Mouse (Mus musculus): ENCODE data around the gene Hoxb1.

Hoxb1 gene

DNA sequence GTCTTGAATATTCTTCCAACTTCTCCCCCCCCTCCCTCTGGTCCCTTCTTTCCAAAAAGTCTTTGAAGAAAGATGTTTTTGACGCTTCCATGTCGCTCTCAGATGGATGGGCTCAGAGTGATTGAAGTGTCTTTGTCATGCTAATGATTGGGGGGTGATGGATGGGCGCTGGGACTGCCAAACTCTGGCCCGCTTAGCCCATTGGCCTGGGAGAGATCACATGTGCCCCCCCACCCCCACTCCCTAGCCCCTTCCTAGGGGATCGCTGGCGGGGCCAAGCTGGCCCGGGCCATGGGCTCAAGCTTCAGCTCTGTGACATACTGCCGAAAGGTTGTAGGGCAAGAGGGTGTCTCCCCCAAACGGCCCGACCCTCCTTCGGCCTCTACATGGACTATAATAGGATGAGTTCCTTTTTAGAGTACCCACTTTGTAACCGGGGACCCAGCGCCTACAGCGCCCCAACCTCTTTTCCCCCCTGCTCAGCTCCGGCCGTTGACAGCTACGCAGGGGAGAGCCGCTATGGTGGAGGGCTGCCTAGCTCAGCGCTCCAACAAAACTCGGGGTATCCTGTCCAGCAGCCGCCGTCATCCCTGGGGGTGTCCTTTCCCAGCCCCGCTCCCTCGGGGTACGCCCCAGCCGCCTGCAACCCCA is at the start of gene Hoxb1:
TSS of gene Hoxb1 (plus strand) at position 312 of the 651 bp plus-strand sequence.
- DNase-seq (ENCODE audit: extremely low read depth, low read depth, low spot score), result no peak

DNA sequence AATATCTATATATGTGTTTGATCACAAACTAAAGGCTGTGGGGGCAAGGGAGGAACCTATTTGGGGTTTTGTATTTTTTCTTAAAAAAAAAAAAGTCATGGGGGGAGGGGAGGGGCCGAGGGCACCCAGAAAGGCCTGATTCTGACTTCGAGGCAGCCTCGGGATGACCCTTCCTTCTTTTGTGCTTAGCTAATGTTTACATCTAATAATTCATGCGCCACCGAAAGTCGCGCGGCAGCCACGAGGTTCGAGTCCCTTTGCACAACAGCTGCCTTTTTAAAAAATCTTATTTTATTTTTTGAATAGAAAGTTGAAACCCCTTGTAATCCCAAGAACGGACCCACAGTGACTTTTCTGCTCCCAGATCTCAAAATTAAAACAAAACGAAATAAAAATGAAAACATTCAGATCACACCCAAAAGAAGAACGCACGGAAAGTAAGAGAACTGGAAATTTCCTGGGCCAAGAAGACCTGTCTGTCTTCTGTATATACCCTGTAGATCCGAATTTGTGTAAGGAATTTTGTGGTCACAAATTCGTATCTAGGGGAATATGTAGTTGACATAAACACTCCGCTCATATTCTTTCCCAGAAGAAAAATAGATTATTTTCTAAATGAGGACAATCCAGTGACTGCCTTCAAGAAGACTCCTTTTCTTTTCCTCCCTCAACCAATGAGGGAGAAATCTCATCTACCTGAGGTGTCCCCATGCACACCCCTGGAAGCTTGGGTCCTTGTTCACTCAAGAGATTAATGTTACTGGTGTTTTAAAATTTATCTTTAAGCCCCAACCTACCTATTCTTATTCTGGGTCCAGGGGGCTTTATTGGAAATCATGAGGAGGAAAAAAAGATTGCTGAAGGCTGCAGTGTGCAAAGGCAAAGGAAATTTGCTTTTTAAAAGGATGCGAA is 48.6 kb upstream of the Hoxb1 start:
- no peak for DNase-seq (ENCODE audit: extremely low read depth, low read depth, low spot score)

DNA sequence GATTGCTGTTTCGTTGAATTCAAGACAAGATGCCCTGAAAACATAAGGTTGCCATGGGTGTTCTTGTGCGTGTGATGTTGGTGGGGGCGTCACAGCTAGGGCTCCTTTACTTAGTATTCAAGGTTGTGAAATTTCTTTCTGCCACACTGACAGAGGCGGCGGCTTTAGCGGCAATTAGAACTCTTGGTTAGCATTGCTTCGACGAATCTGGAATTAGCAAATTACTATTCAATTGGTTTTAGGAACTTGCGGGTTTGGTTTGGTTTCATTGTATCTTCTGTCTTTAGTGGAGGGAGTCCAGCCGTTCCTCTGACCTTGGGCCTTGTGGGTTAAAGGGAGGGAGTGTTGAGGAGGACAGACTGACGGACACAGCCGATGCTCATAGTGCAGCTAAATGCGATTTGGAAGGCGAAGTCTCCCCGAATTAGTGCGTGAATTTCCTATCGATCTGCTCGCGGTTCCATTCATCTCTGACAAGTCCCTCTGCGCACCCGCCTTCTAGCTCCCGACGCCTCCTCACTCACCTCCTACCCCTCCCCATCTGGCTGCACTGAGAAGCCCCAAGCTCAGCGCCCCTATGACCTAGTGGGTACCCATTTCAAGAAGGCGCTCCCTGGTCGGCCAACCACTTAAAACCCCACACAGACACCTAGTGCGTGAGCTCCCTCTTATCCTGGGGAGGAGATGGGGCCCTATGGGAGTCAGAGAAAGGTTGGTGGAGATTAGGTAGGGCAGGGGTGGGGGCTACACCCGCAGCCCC is 47.8 kb upstream of the Hoxb1 start, which contains the start of gene Hoxb4:
TSS of gene Hoxb4 (plus strand) at position 660 of the 760 bp plus-strand sequence.
- DNase-seq (ENCODE audit: extremely low read depth, low read depth, low spot score), result no peak

DNA sequence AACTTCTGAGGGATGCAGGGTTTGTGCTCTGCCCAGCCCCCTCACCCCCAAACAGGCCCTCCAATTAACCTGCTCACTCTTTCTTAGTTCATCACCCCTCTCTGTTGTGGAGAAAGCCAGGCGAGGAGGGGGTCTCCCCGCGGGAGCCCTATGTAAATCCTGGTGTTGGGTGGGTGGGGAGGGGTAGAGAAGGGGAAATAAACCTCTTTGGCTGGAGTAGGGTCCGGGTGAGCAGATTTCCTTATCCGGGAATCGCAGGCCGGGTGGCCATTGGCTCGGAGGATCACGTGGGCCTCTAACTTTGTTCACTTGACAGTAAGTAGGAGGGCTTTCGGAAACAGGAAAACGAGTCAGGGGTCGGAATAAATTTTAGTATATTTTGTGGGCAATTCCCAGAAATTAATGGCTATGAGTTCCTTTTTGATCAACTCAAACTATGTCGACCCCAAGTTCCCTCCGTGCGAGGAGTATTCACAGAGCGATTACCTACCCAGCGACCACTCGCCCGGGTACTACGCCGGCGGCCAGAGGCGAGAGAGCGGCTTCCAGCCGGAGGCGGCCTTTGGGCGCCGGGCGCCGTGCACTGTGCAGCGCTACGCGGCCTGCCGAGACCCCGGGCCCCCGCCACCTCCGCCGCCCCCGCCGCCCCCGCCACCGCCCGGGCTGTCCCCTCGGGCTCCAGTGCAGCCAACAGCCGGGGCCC is 47.0 kb upstream of the Hoxb1 start:
- DNase-seq (ENCODE audit: extremely low read depth, low read depth, low spot score), result no peak

DNA sequence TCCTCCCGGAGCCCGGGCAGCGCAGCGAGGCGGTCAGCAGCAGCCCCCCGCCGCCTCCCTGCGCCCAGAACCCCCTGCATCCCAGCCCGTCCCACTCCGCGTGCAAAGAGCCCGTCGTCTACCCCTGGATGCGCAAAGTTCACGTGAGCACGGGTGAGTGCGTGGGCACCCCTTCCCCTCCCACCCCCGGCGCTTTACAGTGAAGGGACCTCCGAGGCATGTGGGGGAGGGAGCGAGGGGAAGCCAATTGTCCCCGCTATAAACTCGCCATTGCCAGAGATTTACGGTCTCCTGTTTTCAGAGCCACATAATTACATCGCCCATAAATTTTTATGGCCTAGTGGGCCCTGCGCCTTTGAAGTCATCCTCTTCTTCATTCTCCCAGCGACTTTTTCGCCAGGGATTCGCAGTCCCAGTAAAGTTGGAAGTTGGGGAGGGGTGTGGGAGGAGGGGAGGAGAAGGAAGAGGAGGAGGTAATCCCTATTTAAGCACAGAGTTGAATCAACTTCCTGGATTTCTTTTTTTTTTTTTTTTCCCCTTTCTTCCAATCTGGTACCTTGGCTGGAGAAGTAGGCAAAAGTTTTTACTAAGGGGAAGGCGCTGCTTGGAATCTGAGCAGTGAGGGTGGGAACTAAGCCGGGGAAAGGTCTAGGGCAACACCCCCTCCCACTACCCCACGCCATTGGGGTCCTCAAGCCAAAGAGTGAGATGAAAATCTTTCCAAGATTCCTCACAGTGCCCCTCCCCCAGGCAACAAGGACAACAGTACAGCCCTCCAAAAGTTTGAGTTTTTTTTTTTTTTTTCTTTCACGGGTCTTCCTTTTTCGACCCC is 46.3 kb upstream of the Hoxb1 start:
- DNase-seq (ENCODE audit: extremely low read depth, low read depth, low spot score), result no peak

DNA sequence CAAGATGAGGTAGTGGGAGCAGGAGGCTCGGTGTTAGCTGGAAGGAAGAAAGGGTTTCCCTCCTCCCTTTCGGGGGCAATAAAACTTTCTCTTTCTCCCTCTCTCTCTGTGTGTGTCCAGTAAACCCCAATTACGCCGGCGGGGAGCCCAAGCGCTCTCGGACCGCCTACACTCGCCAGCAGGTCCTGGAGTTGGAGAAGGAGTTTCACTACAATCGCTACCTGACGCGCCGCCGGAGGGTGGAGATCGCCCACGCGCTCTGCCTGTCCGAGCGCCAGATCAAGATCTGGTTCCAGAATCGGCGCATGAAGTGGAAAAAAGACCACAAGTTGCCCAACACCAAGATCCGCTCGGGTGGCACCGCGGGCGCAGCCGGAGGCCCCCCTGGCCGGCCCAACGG is 45.6 kb upstream of the Hoxb1 start:
- DNase-seq (ENCODE audit: extremely low read depth, low read depth, low spot score), result no peak

DNA sequence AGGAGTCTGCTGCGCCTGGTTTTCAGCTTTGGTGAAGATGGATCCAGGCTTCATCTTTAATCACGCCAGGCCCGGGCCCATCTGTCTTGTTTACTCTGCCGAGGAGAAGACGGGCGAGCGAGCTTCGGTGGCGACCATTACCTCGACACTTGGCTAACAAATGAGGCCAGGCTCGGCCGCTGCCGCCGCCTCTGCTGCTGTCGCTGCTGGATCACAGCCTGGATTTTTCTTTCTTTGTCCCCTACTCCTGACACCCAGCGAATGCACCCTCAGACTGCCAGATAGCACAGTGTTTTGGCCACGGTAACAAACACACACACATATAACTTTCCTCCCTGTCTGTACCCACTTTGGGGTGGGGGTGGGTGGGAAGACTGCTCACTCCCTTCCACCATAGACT is 44.9 kb upstream of the Hoxb1 start:
- DNase-seq (ENCODE audit: extremely low read depth, low read depth, low spot score), result no peak

DNA sequence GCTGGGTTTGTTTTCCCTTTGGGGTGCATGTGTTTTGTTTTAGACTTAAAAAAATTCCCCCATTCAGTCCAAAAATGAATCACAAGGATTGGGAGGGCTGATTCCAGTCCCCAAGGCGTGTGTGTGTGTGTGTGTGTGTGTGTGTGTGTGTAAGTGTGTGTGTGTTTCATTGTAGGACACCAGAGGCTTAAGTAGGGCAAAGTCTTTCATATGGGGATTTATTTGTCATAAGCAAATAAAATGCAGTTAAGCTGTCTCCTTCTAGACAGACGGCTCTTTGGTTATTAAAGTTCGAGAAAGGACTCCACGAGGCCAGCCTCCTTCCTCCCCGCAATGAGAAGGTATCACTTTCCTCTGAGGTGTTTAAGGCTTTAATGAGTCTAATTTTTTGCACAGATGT is 43.7 kb upstream of the Hoxb1 start:
- no peak for DNase-seq (ENCODE audit: extremely low read depth, low read depth, low spot score)

DNA sequence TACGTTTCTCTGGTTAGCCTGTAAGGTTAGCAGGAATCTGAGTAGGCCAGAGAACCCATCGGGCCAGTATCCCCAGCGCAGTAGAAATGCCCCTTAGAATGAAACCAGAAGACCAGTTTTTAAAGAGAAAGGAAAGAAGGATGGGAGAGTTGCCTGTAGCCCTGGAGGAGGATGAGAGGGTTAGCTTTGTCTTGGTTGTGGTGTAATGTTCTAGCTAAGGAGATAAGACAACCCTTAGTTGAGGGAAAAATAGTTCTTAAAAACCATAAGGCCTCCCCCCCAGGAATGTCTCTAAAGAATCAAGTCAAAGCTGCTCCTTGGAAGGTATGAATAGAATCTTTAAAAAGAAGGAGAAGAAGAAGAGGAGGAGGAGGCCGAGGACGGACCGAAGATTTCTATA is 42.8 kb upstream of the Hoxb1 start:
- DNase-seq (ENCODE audit: extremely low read depth, low read depth, low spot score), result no peak

DNA sequence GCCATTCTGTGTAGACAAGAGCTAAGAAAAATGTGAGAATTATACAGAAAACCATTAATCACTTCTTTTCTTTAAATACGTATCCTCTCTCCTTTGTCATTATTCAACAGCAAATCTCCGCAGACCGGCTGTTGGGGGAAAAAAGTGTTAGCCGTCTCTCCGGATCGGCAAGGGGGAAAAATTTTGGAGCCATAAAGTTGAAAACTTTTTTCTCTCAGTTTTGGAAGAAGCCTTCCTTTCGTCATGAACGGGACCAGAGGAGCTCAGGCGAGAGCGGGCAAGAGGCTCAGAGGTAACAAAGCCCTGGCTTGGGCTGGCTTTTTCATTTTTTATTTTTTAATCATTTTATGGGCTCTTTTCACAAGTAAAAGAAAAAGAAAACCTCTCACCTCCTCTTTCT is 42.4 kb upstream of the Hoxb1 start, which contains the start of gene Hoxb3:
TSS of gene Hoxb3 (plus strand) at position 173 of the 400 bp plus-strand sequence.
- DNase-seq (ENCODE audit: extremely low read depth, low read depth, low spot score), result no peak

DNA sequence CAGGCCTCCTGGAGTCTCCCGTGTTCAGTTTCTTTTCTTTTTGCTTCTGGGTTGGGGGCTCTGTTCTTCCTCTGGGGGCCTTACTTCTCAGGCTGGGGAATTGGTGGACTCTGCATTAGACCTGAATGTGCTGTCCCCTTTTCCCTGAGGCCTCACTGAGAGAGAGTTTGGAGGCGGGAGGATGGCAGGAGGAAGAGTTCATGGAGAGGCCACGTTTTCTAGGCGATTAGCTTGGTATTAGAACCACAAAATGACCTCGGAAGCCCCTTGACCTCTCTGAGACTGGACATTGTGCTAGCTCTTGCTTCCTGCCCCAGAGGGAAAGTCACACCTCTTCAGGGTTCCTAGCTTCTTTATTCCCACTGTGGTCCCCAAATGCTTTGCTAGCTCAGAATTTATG is 41.4 kb upstream of the Hoxb1 start:
- DNase-seq (ENCODE audit: extremely low read depth, low read depth, low spot score), result no peak

DNA sequence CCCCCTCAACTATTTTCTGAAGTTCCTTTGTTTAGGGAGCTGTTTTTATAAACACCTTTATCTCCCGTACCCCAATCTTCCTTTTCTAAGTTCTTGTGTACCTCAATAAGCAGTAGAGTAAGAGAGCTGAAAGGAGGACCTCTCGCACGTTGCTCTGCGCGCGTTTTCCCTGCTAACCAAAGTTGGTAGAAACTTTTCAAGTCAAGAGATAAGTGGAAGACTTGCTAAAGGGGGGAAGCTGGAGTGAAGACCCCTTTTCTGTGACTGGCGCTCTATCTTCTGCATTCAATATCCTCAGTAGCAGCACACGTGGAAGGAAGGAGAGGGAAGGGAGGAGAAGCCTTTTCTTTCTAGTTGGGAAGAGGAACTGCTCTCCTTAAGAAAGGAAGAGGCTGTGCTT is 40.6 kb upstream of the Hoxb1 start:
- no peak for DNase-seq (ENCODE audit: extremely low read depth, low read depth, low spot score)

DNA sequence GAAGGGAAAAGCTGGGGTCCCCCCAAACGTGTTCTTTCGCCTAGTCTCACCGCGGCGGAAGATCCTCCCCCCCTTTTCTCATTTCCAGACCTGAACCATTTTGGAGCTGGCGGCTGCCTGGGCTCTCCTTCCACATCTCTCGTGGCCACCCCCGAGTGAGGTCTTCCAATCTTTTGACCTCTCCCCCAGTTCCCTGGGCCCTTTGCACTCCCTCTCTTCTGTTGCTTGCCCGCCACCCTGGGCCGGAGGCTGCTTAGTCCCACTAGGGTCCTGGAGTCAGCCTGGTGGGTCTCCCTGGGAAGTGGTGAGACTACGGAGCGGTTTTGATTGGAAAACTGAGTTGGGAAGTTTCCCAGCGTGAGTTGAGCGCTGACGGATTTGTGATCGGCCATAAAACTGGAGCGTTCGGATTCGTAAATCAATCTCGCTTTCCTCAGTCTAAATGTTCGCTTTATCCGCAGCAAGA is 39.8 kb upstream of the Hoxb1 start:
- DNase-seq (ENCODE audit: extremely low read depth, low read depth, low spot score), result no peak

DNA sequence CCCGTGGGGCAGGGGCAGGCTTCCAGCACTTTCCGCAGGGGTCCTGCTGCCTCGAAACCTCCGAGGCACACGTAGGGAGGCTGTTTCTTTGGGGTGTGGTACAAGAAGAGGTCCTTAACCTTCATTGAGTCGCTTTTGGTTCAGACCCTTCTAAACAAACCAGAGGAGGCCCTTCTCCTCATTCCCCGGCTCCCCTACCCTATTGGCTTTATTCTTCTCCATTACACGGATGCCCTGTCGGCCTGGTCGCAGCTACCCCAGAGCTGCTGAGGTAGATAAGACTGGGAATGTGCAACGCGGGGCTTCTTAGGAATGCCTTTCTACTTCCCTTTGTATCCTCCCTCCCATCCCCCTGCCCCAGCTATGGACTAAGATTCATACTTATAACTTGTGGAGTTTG is 38.8 kb upstream of the Hoxb1 start:
- no peak for DNase-seq (ENCODE audit: extremely low read depth, low read depth, low spot score)

DNA sequence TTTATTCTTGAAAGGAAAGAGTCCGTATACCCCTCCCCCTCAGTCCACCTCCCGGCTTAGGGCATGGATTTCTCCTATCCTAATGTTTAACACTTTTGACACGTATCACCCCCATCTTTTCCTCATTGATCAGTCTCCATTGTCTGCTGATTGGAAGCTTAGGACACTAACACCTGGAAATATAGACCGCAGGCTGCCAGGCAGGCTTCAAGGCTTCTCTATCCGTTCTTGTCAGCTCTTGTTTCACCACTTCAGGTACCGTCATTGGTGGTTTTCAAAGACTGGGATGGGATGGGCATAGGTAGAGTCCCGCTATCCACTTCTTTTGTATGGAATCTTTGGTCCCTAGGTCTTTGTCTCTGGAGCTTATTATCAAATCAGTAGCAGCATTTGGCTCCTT is 38.4 kb upstream of the Hoxb1 start:
- no peak for DNase-seq (ENCODE audit: extremely low read depth, low read depth, low spot score)

DNA sequence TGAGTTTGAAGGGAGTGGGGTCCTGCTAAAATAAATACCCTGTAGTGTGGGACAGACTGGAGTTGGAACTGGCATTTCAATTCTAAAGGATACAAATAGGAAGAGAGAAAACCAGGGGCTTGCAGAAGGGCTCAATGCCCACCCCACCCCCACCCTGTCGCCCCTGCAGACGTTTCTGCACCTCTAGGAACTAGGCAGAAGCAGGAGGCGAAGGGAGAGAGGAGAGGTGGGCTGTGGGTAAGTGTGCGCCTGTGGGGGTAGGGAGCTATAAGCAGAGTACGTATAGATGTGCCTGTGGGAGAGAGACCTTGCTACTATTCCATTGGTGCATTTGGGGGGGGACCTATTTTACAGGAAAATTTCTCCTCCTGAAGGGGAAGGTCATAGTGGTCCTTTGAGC is 37.8 kb upstream of the Hoxb1 start:
- no peak for DNase-seq (ENCODE audit: extremely low read depth, low read depth, low spot score)

DNA sequence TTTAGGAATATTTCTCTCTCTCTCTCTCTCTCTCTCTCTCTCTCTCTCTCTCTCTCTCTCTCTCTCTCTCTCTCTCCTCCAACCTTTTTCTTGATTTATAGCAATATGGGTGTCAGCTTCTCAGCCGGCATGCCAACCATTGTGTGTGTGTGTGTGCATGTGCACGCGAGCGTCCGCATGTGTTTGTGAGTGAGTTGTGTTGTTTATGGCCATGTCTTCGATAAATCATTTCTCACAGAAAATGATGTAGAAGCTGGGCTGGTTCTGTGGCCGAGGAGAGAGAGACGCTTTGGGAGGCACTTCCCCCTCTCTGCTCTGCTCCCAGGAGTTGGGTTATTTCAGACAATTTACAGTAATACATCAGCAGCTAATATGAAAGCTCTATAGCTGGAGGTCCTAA is 36.9 kb upstream of the Hoxb1 start:
- no peak for DNase-seq (ENCODE audit: extremely low read depth, low read depth, low spot score)

DNA sequence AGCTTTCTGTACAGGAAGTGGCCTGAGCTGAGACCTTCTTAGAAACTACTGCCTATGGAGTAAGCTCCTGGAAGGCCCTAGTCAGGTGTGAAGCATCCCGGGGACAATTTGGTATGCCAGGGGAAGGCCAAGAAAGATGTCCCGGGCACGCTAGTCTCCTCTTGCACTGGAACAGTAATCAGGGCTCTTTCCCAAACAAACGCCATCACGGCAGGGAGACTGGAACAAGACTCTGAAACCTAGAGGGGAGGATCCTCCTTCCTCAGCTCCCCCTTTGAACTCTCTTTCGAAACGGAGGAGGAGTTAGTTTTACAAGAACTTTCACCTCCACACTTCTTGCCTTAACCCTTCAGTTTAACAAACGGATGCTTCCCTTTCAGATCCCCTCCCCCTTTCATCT is 33.4 kb upstream of the Hoxb1 start:
- no peak for DNase-seq (ENCODE audit: extremely low read depth, low read depth, low spot score)

DNA sequence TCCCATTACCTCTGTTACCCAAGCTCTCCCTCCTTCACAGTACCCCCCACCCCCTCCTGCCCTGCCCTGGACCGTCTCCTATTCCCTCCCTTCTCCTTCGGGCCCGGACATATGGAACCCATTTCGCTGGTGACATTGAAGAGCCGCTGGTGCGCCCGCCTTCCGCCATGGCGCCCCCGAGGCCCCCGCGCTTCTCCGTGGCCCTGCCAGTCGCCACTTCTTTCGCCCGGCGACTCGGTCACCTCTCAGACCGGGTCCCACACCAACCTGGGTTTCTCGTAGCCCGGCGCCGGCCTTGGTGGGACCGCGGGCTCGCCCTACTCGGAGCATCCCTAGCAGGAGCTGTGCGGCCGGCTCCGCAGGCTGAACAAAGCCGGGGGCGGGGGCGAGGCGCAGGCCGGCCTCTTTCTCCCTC is 32.9 kb upstream of the Hoxb1 start:
- no peak for DNase-seq (ENCODE audit: extremely low read depth, low read depth, low spot score)

All from fat pad, adult 2 months (tissue).